Mouse (Mus musculus) hindbrain, embryonic 15.5 days (tissue): Measurements from ENCODE around the gene Reck. TPM values are rescaled to one million over a fixed set of nuclear protein-coding genes. Genes with fewer than 3 reads are reported as not detected.

Experiments
- ATAC-seq: fragments of 200-750 bp; cut with Nextera tagmentation; 2 replicates; pipeline ENCODE4 v1.8.0; 2017; ENCODE audit warnings: low read depth, moderate number of reproducible peaks, moderate TSS enrichment; ENCODE audit not compliant: low FRiP score
- H3K27ac ChIP-seq: fragments of 300-500 bp; sonication (generic); replicated peaks from 2 replicates; pipeline ENCODE4 v1.5.1; 2015; ENCODE audit warnings: mild to moderate bottlenecking, inconsistent platforms
- H3K27me3 ChIP-seq: fragments of 300-500 bp; sonication (generic); 2 replicates; pipeline ENCODE4 v1.6.1; 2015; ENCODE audit warnings: control low read depth, inconsistent platforms
- H3K36me3 ChIP-seq: fragments of 300-500 bp; sonication (generic); 2 replicates; pipeline ENCODE4 v1.6.1; 2015; ENCODE audit warnings: control low read depth, inconsistent platforms
- H3K4me1 ChIP-seq: fragments of 300-500 bp; sonication (generic); replicated peaks from 2 replicates; pipeline ENCODE4 v1.6.1; 2015; ENCODE audit warnings: control low read depth, inconsistent platforms
- H3K4me2 ChIP-seq: fragments of 300-500 bp; sonication (generic); 2 replicates; pipeline ENCODE4 v1.6.1; 2015; ENCODE audit warnings: moderate library complexity, mild to moderate bottlenecking, inconsistent platforms
- H3K4me3 ChIP-seq: fragments of 300-500 bp; sonication (generic); 2 replicates; pipeline ENCODE4 v1.5.1; 2015; ENCODE audit warnings: mild to moderate bottlenecking, inconsistent platforms
- H3K9ac ChIP-seq: fragments of 300-500 bp; sonication (generic); 2 replicates; pipeline ENCODE4 v1.6.1; 2015; ENCODE audit warnings: inconsistent platforms
- H3K9me3 ChIP-seq: fragments of 300-500 bp; sonication (generic); 2 replicates; pipeline ENCODE4 v1.6.1; 2016; ENCODE audit warnings: control low read depth, inconsistent platforms
- WGBS: fragments of 180-500 bp; shearing (Covaris S2); methylation state at CpG from one replicate; pipeline ENCODE4 v1.1.7; 2015; 5-methylcytosine and 5-hydroxymethylcytosine counted together
- polyA plus RNA-seq: library from polyadenylated mRNA; unstranded; fragments of >200 nt; fragmentation: Nextera tagmentation; extraction: Ambion mirVana; gene quantifications from 2 replicates; pipeline ENCODE4 v1.2.1, GENCODE M21; 2015

Reck gene
- polyA plus RNA-seq, 1 experiment from 2014 or later, result 5.4 TPM

GRCm38 (mm10) chr4:43959523-43960179 is 84.3 kb downstream of the Reck start:
- Histone ChIP-seq H3K36me3 (no peaks in the 10 kb centered on the region), H3K27me3 (no peaks in the 10 kb centered on the region), H3K9ac (no peak overlapping the region), H3K4me1 (peaks cover 30% of the 10 kb centered on the region), H3K27ac (no peak overlapping the region), H3K4me3 (no peak overlapping the region), H3K9me3 (no peaks in the 10 kb centered on the region), H3K4me2 (peak overlapping the region; percentile 99)
- no peak for ATAC-seq
- 77% methylated on average over 9 of the region's 9 CpGs for WGBS

- H3K27me3 ChIP-seq, result no peaks in the 10 kb centered on the region
- WGBS, result 89% methylated on average over 6 of the region's 6 CpGs
- H3K4me2 ChIP-seq, result no peak overlapping the region
- H3K4me3 ChIP-seq, result no peak overlapping the region
- no peak overlapping the region for H3K9ac ChIP-seq
- H3K36me3 ChIP-seq, result no peaks in the 10 kb centered on the region
- no peak overlapping the region for H3K27ac ChIP-seq
- no peak for ATAC-seq
- no peaks in the 10 kb centered on the region for H3K9me3 ChIP-seq
- peaks cover 30% of the 10 kb centered on the region for H3K4me1 ChIP-seq
Observed at GRCm38 (mm10) chr4:43960207-43960606, 84.9 kb downstream of the Reck start.

GRCm38 (mm10) chr4:43964326-43964833 is 89.0 kb downstream of the Reck start:
- Histone ChIP-seq H3K9me3 (no peaks in the 10 kb centered on the region), H3K9ac (no peak overlapping the region), H3K27me3 (no peaks in the 10 kb centered on the region), H3K4me1 (peaks cover 14% of the 10 kb centered on the region), H3K4me2 (no peak overlapping the region), H3K27ac (no peak overlapping the region), H3K36me3 (no peaks in the 10 kb centered on the region), H3K4me3 (no peak overlapping the region)
- WGBS, result 55% methylated on average over 2 of the region's 2 CpGs
- no peak for ATAC-seq

GRCm38 (mm10) chr4:43964951-43965684 is 89.8 kb downstream of the Reck start:
- Histone ChIP-seq H3K9me3 (no peaks in the 10 kb centered on the region), H3K27me3 (no peaks in the 10 kb centered on the region), H3K4me1 (peaks cover 9% of the 10 kb centered on the region), H3K27ac (no peak overlapping the region), H3K9ac (no peak overlapping the region), H3K4me2 (no peak overlapping the region), H3K4me3 (no peak overlapping the region), H3K36me3 (no peaks in the 10 kb centered on the region)
- 42% methylated on average over 4 of the region's 4 CpGs for WGBS
- no peak for ATAC-seq

GRCm38 (mm10) chr4:43965856-43966535 is 90.7 kb downstream of the Reck start:
- ATAC-seq, result no peak
- peaks cover 9% of the 10 kb centered on the region for H3K4me1 ChIP-seq
- H3K9ac ChIP-seq, result no peak overlapping the region
- H3K27ac ChIP-seq, result no peak overlapping the region
- 87% methylated on average over 7 of the region's 7 CpGs for WGBS
- no peaks in the 10 kb centered on the region for H3K27me3 ChIP-seq
- H3K9me3 ChIP-seq, result no peaks in the 10 kb centered on the region
- no peak overlapping the region for H3K4me2 ChIP-seq
- H3K4me3 ChIP-seq, result no peak overlapping the region
- no peaks in the 10 kb centered on the region for H3K36me3 ChIP-seq

- Histone ChIP-seq H3K27ac (no peak overlapping the region), H3K4me1 (peaks cover 24% of the 10 kb centered on the region), H3K27me3 (no peaks in the 10 kb centered on the region), H3K9me3 (no peaks in the 10 kb centered on the region), H3K36me3 (no peaks in the 10 kb centered on the region), H3K4me3 (no peak overlapping the region), H3K9ac (no peak overlapping the region), H3K4me2 (no peak overlapping the region)
- ATAC-seq, result no peak
- 48% methylated on average over 13 of the region's 13 CpGs for WGBS
Observed at GRCm38 (mm10) chr4:43968650-43969049, 93.3 kb downstream of the Reck start.

- H3K27me3 ChIP-seq, result no peaks in the 10 kb centered on the region
- no peak for ATAC-seq
- peaks cover 26% of the 10 kb centered on the region for H3K4me1 ChIP-seq
- no peaks in the 10 kb centered on the region for H3K9me3 ChIP-seq
- WGBS, result 15% methylated on average over 4 of the region's 4 CpGs
- H3K4me2 ChIP-seq, result no peak overlapping the region
- no peaks in the 10 kb centered on the region for H3K36me3 ChIP-seq
- H3K27ac ChIP-seq, result no peak overlapping the region
- H3K9ac ChIP-seq, result no peak overlapping the region
- H3K4me3 ChIP-seq, result no peak overlapping the region
Observed at GRCm38 (mm10) chr4:43969373-43969772, 94.0 kb downstream of the Reck start.

GRCm38 (mm10) chr4:43970393-43971330 is 95.3 kb downstream of the Reck start:
- no peak overlapping the region for H3K4me3 ChIP-seq
- H3K27me3 ChIP-seq, result no peaks in the 10 kb centered on the region
- no peak overlapping the region for H3K4me2 ChIP-seq
- no peak for ATAC-seq
- H3K9ac ChIP-seq, result no peak overlapping the region
- H3K27ac ChIP-seq, result no peak overlapping the region
- peaks cover 26% of the 10 kb centered on the region for H3K4me1 ChIP-seq
- H3K9me3 ChIP-seq, result no peaks in the 10 kb centered on the region
- WGBS, result 86% methylated on average over 20 of the region's 20 CpGs
- H3K36me3 ChIP-seq, result no peaks in the 10 kb centered on the region

- H3K4me1 ChIP-seq, result peaks cover 26% of the 10 kb centered on the region
- H3K9ac ChIP-seq, result no peak overlapping the region
- peak overlapping the region; percentile 16; the same call in 1 of the 2 replicates for H3K4me2 ChIP-seq
- H3K27ac ChIP-seq, result peak overlapping the region; percentile 31
- no peaks in the 10 kb centered on the region for H3K27me3 ChIP-seq
- WGBS, result 67% methylated on average over 9 of the region's 9 CpGs
- H3K9me3 ChIP-seq, result no peaks in the 10 kb centered on the region
- H3K4me3 ChIP-seq, result no peak overlapping the region
- ATAC-seq, result peak; percentile 24; the same call in 1 of the 2 replicates
- H3K36me3 ChIP-seq, result no peaks in the 10 kb centered on the region
Observed at GRCm38 (mm10) chr4:43971541-43972136, 96.3 kb downstream of the Reck start.

GRCm38 (mm10) chr4:43972137-43972591 is 96.8 kb downstream of the Reck start:
- Histone ChIP-seq H3K27ac (peak overlapping the region; percentile 31), H3K4me2 (peak overlapping the region; percentile 16; the same call in 1 of the 2 replicates), H3K4me1 (peaks cover 26% of the 10 kb centered on the region), H3K27me3 (no peaks in the 10 kb centered on the region), H3K4me3 (no peak overlapping the region), H3K9me3 (no peaks in the 10 kb centered on the region), H3K36me3 (no peaks in the 10 kb centered on the region), H3K9ac (no peak overlapping the region)
- peak; percentile 21; the same call in 1 of the 2 replicates for ATAC-seq
- WGBS, result 4% methylated on average over 8 of the region's 8 CpGs

GRCm38 (mm10) chr4:43973526-43973981 is 98.2 kb downstream of the Reck start:
- WGBS, result 26% methylated on average over 4 of the region's 4 CpGs
- Histone ChIP-seq H3K27ac (no peak overlapping the region), H3K4me2 (no peak overlapping the region), H3K4me3 (no peak overlapping the region), H3K9me3 (no peaks in the 10 kb centered on the region), H3K27me3 (no peaks in the 10 kb centered on the region), H3K9ac (no peak overlapping the region), H3K4me1 (peaks cover 30% of the 10 kb centered on the region), H3K36me3 (no peaks in the 10 kb centered on the region)
- no peak for ATAC-seq
